Mouse (Mus musculus) MEL-GATA-1-ER (cell line): ENCODE measurements around the gene Cd8b1.

Experiments
- DNase-seq: peaks from one replicate; pipeline ENCODE4 v3.0.0-alpha.2; 2012; ENCODE audit warnings: low read depth; ENCODE audit errors: extremely low read depth

Cd8b1 gene

DNA sequence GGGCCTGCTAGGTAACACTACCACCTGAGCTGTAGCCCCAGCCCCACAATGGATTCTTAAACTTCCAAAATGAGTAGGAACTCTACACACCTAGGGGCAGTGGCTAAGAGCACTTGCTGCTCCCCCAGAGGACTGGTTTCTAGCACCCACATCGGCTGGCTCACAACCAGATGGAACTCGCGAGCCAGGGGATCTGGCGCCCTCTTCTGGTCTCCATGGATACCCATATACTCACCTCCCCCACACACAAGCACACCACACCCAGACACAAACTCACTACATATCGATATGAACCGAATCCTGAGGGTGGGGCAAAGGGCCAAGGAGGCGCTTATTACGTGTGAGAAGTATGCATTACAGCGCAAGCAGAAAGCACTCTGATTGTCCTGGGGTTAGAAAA is 25.4 kb downstream of the Cd8b1 start:
- DNase-seq = no peak

DNA sequence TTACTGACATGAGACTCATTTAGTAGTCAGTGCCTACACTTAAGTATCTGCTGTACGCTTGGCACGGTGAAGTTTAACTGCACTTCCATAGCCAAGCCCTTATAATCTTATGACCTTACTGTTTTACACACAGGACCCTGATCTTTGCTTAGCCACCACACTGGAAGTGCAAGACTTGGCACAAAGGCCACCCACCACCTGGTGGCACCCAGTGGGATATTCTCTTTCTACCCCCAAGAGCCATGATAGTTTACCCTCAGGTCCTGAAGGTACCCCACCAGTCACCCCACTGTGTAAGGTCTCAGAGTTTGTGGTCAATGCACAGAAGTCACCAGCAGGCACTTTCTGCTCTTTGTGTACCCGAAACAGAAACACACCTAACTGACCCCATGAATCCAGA is 28.6 kb downstream of the Cd8b1 start:
- DNase-seq = no peak

DNA sequence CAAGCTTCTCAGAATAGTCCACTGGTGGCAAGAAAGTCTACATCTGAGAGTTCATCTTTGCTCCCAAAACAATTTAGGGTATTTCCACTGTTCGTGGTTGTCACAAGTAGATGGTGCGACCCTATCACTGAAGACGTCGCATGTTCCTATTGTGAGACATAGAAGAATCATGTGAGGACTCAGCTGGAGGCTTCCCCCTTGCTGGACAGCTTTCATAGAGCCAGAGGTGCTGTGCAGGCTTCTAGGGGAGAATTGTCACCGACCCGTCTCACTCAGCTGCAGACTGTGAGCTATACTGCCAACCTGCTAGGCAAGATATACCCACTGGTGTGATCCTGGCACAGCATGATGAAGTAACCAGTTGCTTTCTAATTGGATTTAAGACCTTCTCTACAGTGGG is 29.6 kb downstream of the Cd8b1 start:
- no peak for DNase-seq

DNA sequence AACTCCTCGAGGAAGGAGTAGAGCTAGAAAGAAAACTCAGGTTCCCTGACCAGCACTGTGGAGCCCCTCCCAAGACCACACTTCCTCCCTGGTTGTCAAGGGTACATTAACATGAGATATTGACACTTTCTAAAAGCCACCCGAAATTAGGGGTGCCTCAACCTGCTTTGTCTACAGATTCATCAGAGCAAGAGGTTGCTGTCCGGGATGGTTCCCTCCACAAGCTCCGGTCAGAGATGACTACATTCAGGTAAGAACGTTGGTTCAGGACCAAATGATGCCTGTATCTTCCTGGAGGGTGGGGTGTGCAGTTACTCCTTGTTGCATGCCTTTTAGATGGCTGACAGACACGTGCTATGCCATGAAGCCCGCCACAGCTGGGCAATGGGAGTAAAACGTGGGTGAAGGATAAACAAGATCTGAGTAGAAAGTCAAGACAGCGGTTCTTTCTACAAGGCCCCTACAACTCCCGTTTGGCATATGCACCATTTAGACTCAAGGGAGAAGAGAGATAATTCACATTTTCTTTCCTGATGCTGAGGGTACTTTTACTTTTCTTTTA is 30.4 kb downstream of the Cd8b1 start:
- DNase-seq = no peak

DNA sequence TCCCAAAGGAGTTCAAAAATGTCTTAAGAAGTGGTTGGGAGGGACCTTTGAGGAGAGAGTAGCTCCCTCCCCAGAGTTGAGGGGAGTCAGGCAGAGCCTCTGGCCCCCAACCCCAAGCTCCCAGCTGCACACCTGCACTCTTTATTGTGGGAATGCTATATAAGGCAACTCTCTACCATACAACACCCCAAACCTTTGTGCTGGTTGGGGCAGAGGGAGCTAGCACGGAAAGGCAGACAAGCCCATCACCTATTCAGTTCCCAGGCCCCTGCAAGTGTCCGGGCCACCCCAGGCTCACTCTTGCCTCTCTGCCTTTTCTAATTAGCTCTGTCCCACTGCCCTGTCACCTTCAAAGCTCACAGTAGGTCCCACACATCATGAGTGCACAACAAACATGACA is 31.1 kb downstream of the Cd8b1 start:
- DNase-seq = no peak

DNA sequence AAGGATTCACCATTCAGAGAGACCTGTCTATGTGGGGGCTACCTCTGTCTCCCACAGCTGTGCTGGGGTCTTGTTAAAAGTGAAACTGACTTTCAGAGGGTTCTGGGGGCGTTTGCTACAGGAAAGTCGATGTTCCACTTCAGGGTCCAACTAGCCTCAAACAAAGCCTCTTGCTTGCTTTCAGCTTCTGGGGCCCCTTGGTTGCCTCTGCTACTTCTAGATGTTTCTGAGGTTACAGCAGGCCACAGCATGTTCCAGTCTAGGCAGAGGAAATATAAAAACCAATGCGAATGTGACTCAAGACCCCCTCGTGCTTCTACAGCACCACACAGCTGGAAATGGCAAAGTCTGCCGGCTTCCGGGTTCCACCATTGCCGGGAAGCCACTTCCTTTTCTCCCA is 34.9 kb downstream of the Cd8b1 start:
- DNase-seq = no peak

DNA sequence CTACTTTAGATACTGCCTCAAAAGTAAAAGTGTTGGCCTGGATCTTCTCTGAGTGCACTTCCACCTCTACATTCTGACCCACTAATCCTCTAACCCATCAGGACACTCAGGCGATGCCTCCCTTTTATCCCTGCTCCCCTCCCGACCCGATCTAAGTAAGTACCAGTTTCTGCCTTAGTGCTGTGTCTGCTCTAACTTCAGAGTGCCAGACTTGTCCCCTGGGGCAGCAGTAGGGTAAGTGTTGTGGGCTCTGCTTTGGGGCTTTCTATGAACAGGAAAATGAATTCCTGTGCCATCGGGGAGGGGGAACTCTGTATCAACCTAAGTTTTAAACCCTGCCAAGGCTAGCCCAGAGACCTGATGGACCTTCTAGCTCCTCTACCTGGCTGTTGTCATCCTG is 37.6 kb downstream of the Cd8b1 start:
- no peak for DNase-seq

DNA sequence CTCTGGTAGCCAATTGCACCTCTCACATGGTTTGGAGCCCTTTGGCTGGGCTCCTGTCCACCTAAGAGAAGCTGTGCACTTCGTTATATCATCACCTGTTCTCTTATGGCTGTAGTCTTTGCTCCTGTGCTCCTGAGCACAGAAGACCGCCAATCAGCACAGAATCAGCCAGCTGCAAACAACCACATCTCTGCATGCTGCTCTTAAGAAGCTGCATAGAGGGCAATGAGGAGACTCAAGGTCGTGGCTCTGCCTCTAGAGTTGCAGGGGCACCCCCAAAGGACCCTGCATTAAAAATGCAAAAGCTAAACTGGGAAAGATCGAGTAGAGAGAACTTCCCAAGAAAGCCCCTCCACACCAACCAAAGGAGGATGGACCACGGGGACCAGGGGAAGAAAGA is 38.2 kb downstream of the Cd8b1 start:
- DNase-seq = no peak

DNA sequence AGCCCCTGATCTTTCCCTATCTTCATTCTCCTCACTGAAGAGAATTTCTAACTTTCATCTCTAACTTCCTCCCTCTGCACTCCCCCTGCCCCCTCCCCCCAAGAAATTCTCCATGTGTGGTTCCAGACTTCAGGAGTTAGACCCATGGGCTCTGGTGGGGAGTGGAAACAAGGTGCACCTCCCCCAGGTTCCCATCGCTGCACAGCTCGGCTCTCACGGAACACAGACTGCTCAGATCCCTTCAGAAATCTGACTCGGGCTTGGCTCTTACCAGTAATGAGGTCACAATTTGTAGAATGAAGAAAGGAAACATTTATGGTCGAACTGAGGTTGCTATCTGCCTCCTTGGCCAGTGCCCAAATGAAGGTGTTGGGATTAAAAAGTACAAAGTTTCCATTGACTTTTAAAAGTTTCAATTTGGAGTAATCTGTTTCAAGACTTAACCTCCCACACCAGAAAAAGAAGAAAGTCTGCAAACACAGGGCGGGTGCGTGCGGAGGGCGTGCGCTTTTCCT is 38.6 kb downstream of the Cd8b1 start:
- no peak for DNase-seq

DNA sequence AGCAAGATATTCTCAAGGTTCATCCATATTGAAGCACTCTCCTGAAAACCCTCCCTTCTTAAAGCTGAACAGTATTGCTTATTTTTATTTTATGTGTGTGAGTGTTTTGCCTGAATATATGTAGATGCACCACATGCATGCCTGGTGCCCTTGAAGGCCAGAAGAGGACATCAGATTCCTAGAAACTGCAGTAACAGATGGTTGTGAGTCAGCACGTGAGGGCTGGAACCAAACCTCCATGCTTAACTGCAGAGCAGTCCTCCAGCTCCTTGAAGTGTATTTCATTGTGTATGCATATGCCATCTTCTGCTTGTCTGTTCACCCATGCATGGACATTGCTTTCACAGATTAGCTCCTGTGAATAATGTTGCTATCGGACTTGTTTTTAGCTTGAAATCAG is 41.4 kb downstream of the Cd8b1 start:
- no peak for DNase-seq

DNA sequence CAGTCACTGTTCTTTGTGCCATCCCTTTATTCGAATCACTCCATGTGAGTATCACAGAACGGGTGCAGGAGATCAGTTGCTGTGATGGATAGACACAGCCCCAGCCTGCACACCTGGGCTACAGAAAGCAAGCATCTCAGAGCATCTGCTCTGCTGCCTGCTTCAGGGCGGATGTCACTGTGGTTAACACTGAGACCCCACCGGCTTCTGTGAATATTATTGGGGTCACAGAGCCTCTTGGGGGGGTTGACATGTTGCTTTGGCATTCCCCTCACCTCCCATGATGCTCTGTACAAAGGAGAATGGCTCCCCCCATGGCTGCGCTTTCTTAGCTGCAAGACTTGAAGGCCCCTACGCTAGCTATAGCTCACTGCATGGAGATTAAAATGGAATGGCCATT is 46.8 kb downstream of the Cd8b1 start:
- no peak for DNase-seq

DNA sequence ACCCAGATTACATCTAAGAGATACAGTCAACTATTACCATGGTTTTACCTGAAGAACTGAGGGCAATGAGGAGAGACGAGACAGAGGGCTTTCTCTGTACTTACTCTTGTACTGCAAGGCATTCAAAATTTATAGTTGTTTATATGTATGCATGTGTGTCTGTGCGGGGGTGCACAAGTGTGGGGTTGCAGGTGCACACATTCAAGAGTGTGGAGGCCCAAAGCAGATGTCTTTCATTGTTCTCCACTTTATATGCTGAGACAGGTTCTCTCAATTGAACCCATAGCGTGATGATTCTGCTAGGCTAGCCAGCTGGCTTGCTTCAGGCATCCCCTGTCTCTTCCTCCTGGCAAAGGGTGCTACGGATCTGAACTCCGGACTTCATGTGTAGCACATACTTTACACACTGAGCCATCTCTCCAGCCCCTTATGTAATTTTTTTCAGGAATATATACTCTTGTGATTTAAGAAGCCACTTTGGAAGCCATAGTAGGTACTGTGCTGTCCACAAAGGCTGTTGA is 48.6 kb downstream of the Cd8b1 start:
- DNase-seq = no peak

DNA sequence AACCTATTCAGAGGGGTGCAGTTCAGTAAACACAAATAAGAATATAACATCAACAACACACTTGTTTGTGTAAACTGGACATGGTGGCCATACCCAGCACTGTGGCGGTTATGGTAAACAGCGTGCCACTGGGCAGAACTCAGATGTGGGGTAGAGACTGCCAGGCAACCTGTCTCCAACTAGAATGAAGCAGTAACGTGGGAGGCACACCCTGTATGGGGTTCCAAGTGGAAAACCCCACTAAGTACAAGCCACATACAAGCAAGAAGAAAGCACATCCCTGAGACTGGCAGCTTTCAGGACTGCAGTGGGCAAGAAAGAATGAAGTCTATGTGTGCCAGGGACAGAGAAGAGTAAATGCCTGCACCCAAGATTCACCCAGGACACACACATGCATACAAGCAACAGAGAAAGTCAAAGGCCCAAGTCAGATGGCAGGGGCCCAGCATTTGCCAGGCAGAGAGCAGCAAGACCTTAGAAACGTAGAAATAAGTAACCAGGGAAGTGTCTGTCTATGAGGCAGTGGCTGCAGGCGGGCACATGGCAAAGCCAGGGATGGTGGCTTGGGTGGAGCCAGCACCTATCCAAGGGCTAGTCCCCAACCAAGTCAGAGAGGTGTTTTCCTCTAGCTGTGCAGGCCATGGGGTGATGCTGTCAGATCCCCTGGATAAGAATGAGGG is 49.6 kb downstream of the Cd8b1 start:
- DNase-seq = no peak

DNA sequence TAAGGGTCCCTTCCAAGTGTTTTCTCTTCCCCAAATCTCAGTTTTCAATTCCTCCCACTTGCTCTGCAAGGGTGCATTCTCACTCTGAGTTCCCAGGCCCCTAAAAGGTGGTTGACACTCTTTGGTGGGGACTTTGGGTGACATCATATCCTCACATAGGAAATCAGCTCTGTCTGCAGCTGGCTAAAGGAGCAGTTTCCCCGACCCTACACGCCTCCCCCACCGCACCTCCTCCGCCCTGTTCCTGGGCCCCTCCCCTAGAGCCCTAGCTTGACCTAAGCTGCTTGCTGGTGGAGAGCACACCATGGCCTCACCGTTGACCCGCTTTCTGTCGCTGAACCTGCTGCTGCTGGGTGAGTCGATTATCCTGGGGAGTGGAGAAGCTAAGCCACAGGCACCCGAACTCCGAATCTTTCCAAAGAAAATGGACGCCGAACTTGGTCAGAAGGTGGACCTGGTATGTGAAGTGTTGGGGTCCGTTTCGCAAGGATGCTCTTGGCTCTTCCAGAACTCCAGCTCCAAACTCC is 50.7 kb downstream of the Cd8b1 start, which contains the start of gene Cd8a:
Gene Cd8a (plus strand): TSS at position 179 of the 527 bp plus-strand sequence.
- no peak for DNase-seq

DNA sequence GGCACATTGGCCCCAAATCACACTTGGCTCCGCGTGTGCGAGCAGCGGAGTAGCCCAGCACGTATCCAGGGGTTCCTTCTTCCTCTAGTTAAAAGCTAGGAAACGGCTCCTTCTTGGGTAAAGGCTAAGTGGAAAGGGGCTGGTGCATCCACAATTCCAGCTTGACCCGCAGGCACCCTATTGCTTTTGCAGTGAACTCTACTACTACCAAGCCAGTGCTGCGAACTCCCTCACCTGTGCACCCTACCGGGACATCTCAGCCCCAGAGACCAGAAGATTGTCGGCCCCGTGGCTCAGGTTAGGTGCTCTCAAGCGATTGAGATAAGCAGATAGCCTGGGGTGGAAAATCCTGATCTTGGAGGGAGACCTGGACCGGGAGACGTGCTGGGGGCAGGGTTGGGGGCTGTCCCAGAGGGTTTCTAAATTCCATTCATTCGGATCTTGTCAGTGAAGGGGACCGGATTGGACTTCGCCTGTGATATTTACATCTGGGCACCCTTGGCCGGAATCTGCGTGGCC is 51.8 kb downstream of the Cd8b1 start:
- no peak for DNase-seq

DNA sequence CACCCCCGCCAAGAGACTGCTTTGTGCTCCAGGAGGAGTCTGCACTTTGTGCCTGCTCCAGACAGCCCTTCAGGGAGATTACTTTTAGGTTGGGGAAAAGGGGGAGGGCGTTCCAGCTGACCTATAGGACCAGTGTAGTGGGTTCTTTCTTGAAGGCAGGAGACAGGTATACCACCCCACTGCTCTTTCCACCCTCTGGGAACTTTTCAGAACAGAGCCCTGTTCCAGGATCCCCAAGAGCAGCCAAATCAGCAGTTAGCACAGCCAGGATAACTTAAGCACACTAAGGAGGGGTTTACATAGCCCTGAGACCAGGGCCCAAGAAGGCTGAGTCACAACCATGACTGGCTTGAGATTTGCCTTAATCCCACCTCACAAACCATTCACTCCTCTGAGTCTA is 52.3 kb downstream of the Cd8b1 start:
- no peak for DNase-seq

DNA sequence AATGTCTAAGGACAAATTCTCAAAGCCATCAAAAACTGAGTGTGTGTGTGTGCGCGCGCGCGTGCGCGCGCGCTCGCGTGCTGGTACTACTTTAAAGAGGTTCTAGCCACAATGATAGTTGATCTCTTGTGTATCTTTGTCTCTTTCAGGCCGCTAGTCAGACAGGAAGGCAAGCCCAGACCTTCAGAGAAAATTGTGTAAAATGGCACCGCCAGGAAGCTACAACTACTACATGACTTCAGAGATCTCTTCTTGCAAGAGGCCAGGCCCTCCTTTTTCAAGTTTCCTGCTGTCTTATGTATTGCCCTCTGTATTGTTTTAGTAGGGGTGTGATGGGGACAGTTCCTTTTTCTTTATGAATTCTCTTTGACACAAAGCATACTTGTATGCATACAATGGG is 54.1 kb downstream of the Cd8b1 start:
- no peak for DNase-seq

DNA sequence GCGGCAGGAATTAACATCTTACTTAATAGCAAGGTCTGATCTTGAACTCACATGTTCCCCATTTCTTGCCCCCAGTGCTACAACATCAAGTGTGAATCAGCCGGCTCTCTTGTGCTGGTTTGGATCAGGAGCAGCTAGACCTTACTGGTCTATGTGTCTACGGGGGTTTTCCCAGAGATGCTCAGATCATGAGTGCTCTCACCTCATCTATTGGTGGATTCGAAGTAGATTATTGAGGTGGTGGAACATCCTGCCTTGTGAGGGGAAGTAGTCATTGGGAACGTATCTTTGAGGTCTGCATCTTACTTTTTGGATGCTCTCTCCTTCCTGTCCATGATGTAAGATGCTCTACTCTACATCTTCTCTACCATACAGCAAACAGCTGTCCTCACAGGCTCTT is 59.1 kb downstream of the Cd8b1 start:
- DNase-seq = no peak
